Mouse (Mus musculus) thymus, adult 2 months (tissue): ENCODE measurements at regions not wholly inside any gene's neighbourhood (a gene's known extent, or its start where the extent isn't known, plus 50 kb on each side); places are given as distances from the start of the nearest gene placed in this dataset.

Experiments
- CTCF ChIP-seq: fragments of 200-500 bp; IDR thresholded peaks from 2 replicates; pipeline ENCODE4 v1.5.1; 2012; ENCODE audit warnings: mild to moderate bottlenecking, control low read depth, low read length, moderate library complexity, borderline replicate concordance; ENCODE audit not compliant: control insufficient read depth, poor library complexity, insufficient read depth; ENCODE audit errors: extremely low read depth
- POLR2A ChIP-seq: fragments of 200-500 bp; IDR thresholded peaks from 2 replicates; pipeline ENCODE4 v1.6.1; 2012; ENCODE audit warnings: mild to moderate bottlenecking, low read length, control low read depth, moderate library complexity; ENCODE audit not compliant: control insufficient read depth, poor library complexity, insufficient read depth; ENCODE audit errors: extremely low read depth

- no peak for TF ChIP-seq CTCF
- TF ChIP-seq POLR2A: no peak
Measured at GRCm38 (mm10) chr1:90696000-90696399, 93.2 kb downstream of the Cops8 start.
